Mouse (Mus musculus): Measurements from ENCODE around the gene Eif3a. TPM values are rescaled to one million over a fixed set of nuclear protein-coding genes. Genes with fewer than 3 reads are reported as not detected.

Eif3a gene
- 19.2 and 35.6 TPM in 2 replicates for polyA plus RNA-seq (2012; rRNA removed; ENCODE audit: low replicate concordance)

GRCm38 (mm10) chr19:60790551-60791161 is at the start of gene Eif3a:
Eif3a (minus strand) TSS chr19:60790658.

GRCm38 (mm10) chr19:60811098-60812035 is 20.9 kb upstream of the Eif3a start, which contains the start of gene Fam45a:
Fam45a (plus strand) TSS chr19:60811585.

GRCm38 (mm10) chr19:60755438-60756191 is 34.8 kb downstream of the Eif3a start, which contains the start of gene Nanos1:
Nanos1 (plus strand) TSS chr19:60755987.

Other genes starting within 250 kb of the Eif3a start
- 10.2 and 17.7 TPM in 2 replicates for gene Cacul1, start 209.6 kb downstream of the Eif3a start, polyA plus RNA-seq (2012; rRNA removed; ENCODE audit: low replicate concordance)
- 0.17 and 1.5 TPM in 2 replicates for gene Nanos1, start 34.7 kb downstream of the Eif3a start, polyA plus RNA-seq (2012; rRNA removed; ENCODE audit: low replicate concordance)
- gene Fam45a, start 20.9 kb upstream of the Eif3a start, polyA plus RNA-seq (2012; rRNA removed; ENCODE audit: low replicate concordance) = 4.6 and 11.8 TPM in 2 replicates
- 1.3 and 3.6 TPM in 2 replicates for gene Sfxn4, start 70.8 kb upstream of the Eif3a start, polyA plus RNA-seq (2012; rRNA removed; ENCODE audit: low replicate concordance)
- 185 and 346 TPM in 2 replicates for gene Prdx3, start 83.9 kb upstream of the Eif3a start, polyA plus RNA-seq (2012; rRNA removed; ENCODE audit: low replicate concordance)
- gene Grk5, start 99.1 kb upstream of the Eif3a start, polyA plus RNA-seq (2012; rRNA removed; ENCODE audit: low replicate concordance) = 2.3 and 5.3 TPM in 2 replicates